Mouse (Mus musculus) kidney, postnatal 0 days (tissue): ENCODE measurements around the gene Fam53b. TPM values are rescaled to one million over a fixed set of nuclear protein-coding genes. Genes with fewer than 3 reads are reported as not detected.

Experiments
- ATAC-seq: fragments of 200-750 bp; cut with Nextera tagmentation; replicated peaks from 2 replicates; pipeline ENCODE4 v1.8.0; 2017; ENCODE audit warnings: low read depth, moderate number of reproducible peaks, moderate TSS enrichment, moderate library complexity; ENCODE audit not compliant: low FRiP score
- DNase-seq: peaks from one replicate; pipeline ENCODE4 v3.0.0-alpha.2; 2016; ENCODE audit warnings: low spot score
- H3K27ac ChIP-seq: fragments of 300-500 bp; sonication (generic); 2 replicates; pipeline ENCODE4 v1.5.1; 2014; ENCODE audit warnings: mild to moderate bottlenecking
- H3K27me3 ChIP-seq: fragments of 300-500 bp; sonication (generic); 2 replicates; pipeline ENCODE4 v1.6.1; 2014; ENCODE audit warnings: low read length, mixed read lengths; ENCODE audit not compliant: insufficient read depth
- H3K36me3 ChIP-seq: fragments of 300-500 bp; sonication (generic); 2 replicates; pipeline ENCODE4 v1.6.1; 2014; ENCODE audit warnings: low read length, mixed read lengths; ENCODE audit not compliant: insufficient read depth
- H3K4me1 ChIP-seq: fragments of 300-500 bp; sonication (generic); replicated peaks from 2 replicates; pipeline ENCODE4 v1.6.1; 2014; ENCODE audit warnings: antibody characterized with exemption, low read length, mixed read lengths; ENCODE audit not compliant: insufficient read depth
- H3K4me2 ChIP-seq: fragments of 300-500 bp; sonication (generic); 2 replicates; pipeline ENCODE4 v1.6.1; 2014; ENCODE audit warnings: mild to moderate bottlenecking, low read length, moderate library complexity, mixed read lengths
- H3K4me3 ChIP-seq: fragments of 300-500 bp; sonication (generic); replicated peaks from 2 replicates; pipeline ENCODE4 v1.5.1; 2014; ENCODE audit warnings: low read depth, low read length
- H3K9ac ChIP-seq: fragments of 300-500 bp; sonication (generic); 2 replicates; pipeline ENCODE4 v1.6.1; 2014; ENCODE audit warnings: low read depth, low read length
- H3K9me3 ChIP-seq: fragments of 300-500 bp; sonication (generic); replicated peaks from 2 replicates; pipeline ENCODE4 v1.6.1; 2016; ENCODE audit warnings: low read length, inconsistent platforms, mixed read lengths
- CTCF ChIP-seq: IDR thresholded peaks from 2 replicates; pipeline ENCODE4 v1.5.1; 2016; ENCODE audit warnings: antibody characterized with exemption, low read depth, mild to moderate bottlenecking, moderate library complexity
- WGBS: fragments of 180-500 bp; shearing (Covaris S2); extraction: QIAGEN DNeasy Blood & Tissue Kit; methylation state at CpG from one replicate; pipeline ENCODE4 v1.1.7; 2014; 5-methylcytosine and 5-hydroxymethylcytosine counted together
- polyA plus RNA-seq: library from polyadenylated mRNA; unstranded; fragments of >200 nt; fragmentation: Nextera tagmentation; extraction: Ambion mirVana; gene quantifications from 2 replicates; pipeline ENCODE4 v1.2.1, GENCODE M21; 2015

Gene Fam53b
- polyA plus RNA-seq, 1 experiment from 2014 or later, result 17.5 TPM

GRCm38 (mm10) chr7:132713483-132714126 is 100.1 kb downstream of the Fam53b start:
- WGBS, result 36% methylated on average over 8 of the region's 8 CpGs
- Histone ChIP-seq H3K27ac (peak overlapping the region; percentile 94), H3K9me3 (no peaks in the 10 kb centered on the region), H3K9ac (peak overlapping the region; percentile 42; the same call in 1 of the 2 replicates), H3K4me3 (no peak overlapping the region), H3K4me2 (peak overlapping the region; percentile 4; the same call in 1 of the 2 replicates), H3K27me3 (no peaks in the 10 kb centered on the region), H3K4me1 (peaks cover 32% of the 10 kb centered on the region), H3K36me3 (no peaks in the 10 kb centered on the region)
- DNase-seq (peak; percentile 69), ATAC-seq (0 out of 2 replicates have a peak, but pooled peaks have one; percentile 9)
- TF ChIP-seq CTCF, result no peak

- no peak overlapping the region for H3K9ac ChIP-seq
Measured at GRCm38 (mm10) chr7:132712956-132713355, 100.7 kb downstream of the Fam53b start.

GRCm38 (mm10) chr7:132712044-132712708 is 101.5 kb downstream of the Fam53b start:
- ATAC-seq (peak; percentile 68), DNase-seq (peak; percentile 79)
- peaks cover 32% of the 10 kb centered on the region for H3K4me1 ChIP-seq
- H3K4me2 ChIP-seq, result no peak overlapping the region
- WGBS, result 28% methylated on average over 16 of the region's 16 CpGs
- peak overlapping the region; percentile 94 for H3K27ac ChIP-seq
- TF ChIP-seq CTCF, result no peak
- no peaks in the 10 kb centered on the region for H3K36me3 ChIP-seq
- no peaks in the 10 kb centered on the region for H3K27me3 ChIP-seq
- H3K9me3 ChIP-seq, result no peaks in the 10 kb centered on the region
- H3K9ac ChIP-seq, result no peak overlapping the region
- H3K4me3 ChIP-seq, result no peak overlapping the region

More at GRCm38 (mm10) chr7:132712956-132713355, 100.7 kb downstream of the Fam53b start:
- no peak for ATAC-seq
- no peaks in the 10 kb centered on the region for H3K27me3 ChIP-seq
- 53% methylated on average over 7 of the region's 7 CpGs for WGBS
- no peak overlapping the region for H3K4me2 ChIP-seq
- no peak overlapping the region for H3K4me3 ChIP-seq
- H3K27ac ChIP-seq, result peak overlapping the region; percentile 94
- H3K4me1 ChIP-seq, result peaks cover 32% of the 10 kb centered on the region
- H3K36me3 ChIP-seq, result no peaks in the 10 kb centered on the region
- H3K9me3 ChIP-seq, result no peaks in the 10 kb centered on the region
- TF ChIP-seq CTCF, result no peak
- DNase-seq, result no peak

- H3K4me1 ChIP-seq, result peaks cover 32% of the 10 kb centered on the region
- no peak overlapping the region for H3K4me3 ChIP-seq
- H3K36me3 ChIP-seq, result no peaks in the 10 kb centered on the region
- no peaks in the 10 kb centered on the region for H3K27me3 ChIP-seq
- ATAC-seq, result peak; percentile 52
- TF ChIP-seq CTCF, result no peak
- WGBS, result 47% methylated on average over 9 of the region's 9 CpGs
- H3K27ac ChIP-seq, result peak overlapping the region; percentile 94
- H3K9me3 ChIP-seq, result no peaks in the 10 kb centered on the region
- H3K9ac ChIP-seq, result no peak overlapping the region
- H3K4me2 ChIP-seq, result no peak overlapping the region
- DNase-seq, result no peak
Measured at GRCm38 (mm10) chr7:132711579-132711978, 102.1 kb downstream of the Fam53b start.

- Histone ChIP-seq H3K27me3 (no peaks in the 10 kb centered on the region), H3K36me3 (no peaks in the 10 kb centered on the region), H3K9ac (no peak overlapping the region), H3K4me3 (no peak overlapping the region), H3K4me2 (no peak overlapping the region), H3K27ac (no peak overlapping the region), H3K4me1 (no peaks in the 10 kb centered on the region), H3K9me3 (no peaks in the 10 kb centered on the region)
- DNase-seq (no peak), ATAC-seq (no peak)
- WGBS, result 81% methylated on average over 7 of the region's 7 CpGs
- peak; percentile 36; the same call in 1 of the 2 replicates for TF ChIP-seq CTCF
Measured at GRCm38 (mm10) chr7:132705130-132705529, 108.6 kb downstream of the Fam53b start.

- no peaks in the 10 kb centered on the region for H3K4me1 ChIP-seq
- no peaks in the 10 kb centered on the region for H3K36me3 ChIP-seq
- WGBS, result 89% methylated on average over 8 of the region's 8 CpGs
- H3K27me3 ChIP-seq, result no peaks in the 10 kb centered on the region
- no peak overlapping the region for H3K9ac ChIP-seq
- TF ChIP-seq CTCF, result no peak
- no peaks in the 10 kb centered on the region for H3K9me3 ChIP-seq
- H3K27ac ChIP-seq, result no peak overlapping the region
- no peak overlapping the region for H3K4me2 ChIP-seq
- ATAC-seq (no peak), DNase-seq (no peak)
- H3K4me3 ChIP-seq, result no peak overlapping the region
Measured at GRCm38 (mm10) chr7:132704310-132704875, 109.3 kb downstream of the Fam53b start.
